Mouse (Mus musculus) myocyte (in vitro differentiated cells): ENCODE measurements around the gene Aatf. TPM values are rescaled to one million over a fixed set of nuclear protein-coding genes. Genes with fewer than 3 reads are reported as not detected.

Experiments
- H3K27me3 ChIP-seq: one replicate; pipeline ENCODE4 v1.6.1; 2011; ENCODE audit not compliant: control insufficient read depth, insufficient read depth, insufficient read length
- H3K36me3 ChIP-seq: one replicate; pipeline ENCODE4 v1.6.1; 2011; ENCODE audit not compliant: control insufficient read depth, insufficient read depth
- H3K4me2 ChIP-seq: one replicate; pipeline ENCODE4 v1.6.1; 2011; ENCODE audit warnings: low read depth, control low read depth
- H3K4me3 ChIP-seq: one replicate; pipeline ENCODE4 v1.5.1; 2011; ENCODE audit warnings: mild to moderate bottlenecking, control low read depth, moderate library complexity
- H3K79me2 ChIP-seq: one replicate; pipeline ENCODE4 v1.6.1; 2011; ENCODE audit not compliant: control insufficient read depth, insufficient read depth
- H3ac ChIP-seq: one replicate; pipeline ENCODE4 v1.6.1; 2011; ENCODE audit not compliant: control insufficient read depth, insufficient read length
- CEBPB ChIP-seq: IDR thresholded peaks from 2 replicates; pipeline ENCODE4 v1.6.1; 2011; ENCODE audit warnings: mild to moderate bottlenecking, moderate library complexity; ENCODE audit not compliant: poor library complexity, insufficient read depth, severe bottlenecking
- E2F4 ChIP-seq: IDR thresholded peaks from one replicate; pipeline ENCODE4 v1.6.1; 2011; ENCODE audit warnings: mild to moderate bottlenecking, control low read depth, moderate library complexity; ENCODE audit not compliant: insufficient read depth
- MAX ChIP-seq: IDR thresholded peaks from one replicate; pipeline ENCODE4 v1.6.1; 2011; ENCODE audit warnings: low read depth, mild to moderate bottlenecking, control low read depth
- MYOD1 ChIP-seq, 3 experiments: IDR thresholded peaks; one replicate each; pipeline ENCODE4 v1.6.1; 2011; ENCODE audit warnings: control low read depth in 2 of 3, low read depth in 2 of 3, mild to moderate bottlenecking in 2 of 3, moderate library complexity in 1 of 3; ENCODE audit not compliant: insufficient read length in 2 of 3, control insufficient read depth in 1 of 3
- MYOG ChIP-seq, 3 experiments: IDR thresholded peaks; one replicate each; pipeline ENCODE4 v1.6.1; 2011; ENCODE audit warnings: control low read depth in 2 of 3, low read depth in 2 of 3, mild to moderate bottlenecking in 2 of 3; ENCODE audit not compliant: insufficient read length in 2 of 3, control insufficient read depth in 1 of 3, insufficient read depth in 1 of 3
- POLR2A ChIP-seq: IDR thresholded peaks from one replicate; pipeline ENCODE4 v1.6.1; 2011; ENCODE audit warnings: low read depth, mild to moderate bottlenecking, control low read depth, moderate library complexity; ENCODE audit not compliant: insufficient read length
- POLR2AphosphoS2 ChIP-seq: IDR thresholded peaks from one replicate; pipeline ENCODE4 v1.6.1; 2011; ENCODE audit warnings: low read depth, control low read depth; ENCODE audit not compliant: insufficient read length
- REST ChIP-seq: IDR thresholded peaks from one replicate; pipeline ENCODE4 v1.6.1; 2011; ENCODE audit warnings: mild to moderate bottlenecking, control low read depth, moderate library complexity; ENCODE audit not compliant: insufficient read depth, insufficient read length
- SRF ChIP-seq: IDR thresholded peaks from one replicate; pipeline ENCODE4 v1.6.1; 2011; ENCODE audit warnings: low read depth; ENCODE audit not compliant: control insufficient read depth, insufficient read length
- TCF12 ChIP-seq: IDR thresholded peaks from one replicate; pipeline ENCODE4 v1.6.1; 2011; ENCODE audit warnings: mild to moderate bottlenecking, control low read depth; ENCODE audit not compliant: poor library complexity, insufficient read depth, severe bottlenecking
- TCF3 ChIP-seq: IDR thresholded peaks from one replicate; pipeline ENCODE4 v1.6.1; 2011; ENCODE audit warnings: low read depth, control low read depth; ENCODE audit not compliant: insufficient read length
- USF1 ChIP-seq: IDR thresholded peaks from one replicate; pipeline ENCODE4 v1.6.1; 2011; ENCODE audit warnings: low read depth, mild to moderate bottlenecking, control low read depth, moderate library complexity
- polyA plus RNA-seq: library from polyadenylated mRNA; unstranded; fragments of >200 nt; fragmentation: generic; extraction: Trizol; gene quantifications from one replicate; pipeline ENCODE4 v1.2.1, GENCODE M21; 2012; ENCODE audit warnings: missing spikeins

Aatf gene
- polyA plus RNA-seq, 1 experiment = 34.6 TPM

GRCm38 (mm10) chr11:84516501-84517240 is 3.3 kb upstream of the Aatf start:
- Histone ChIP-seq H3K4me3 (no peak overlapping the region), H3K36me3 (peaks cover 2% of the 10 kb centered on the region), H3K27me3 (peaks cover 42% of the 10 kb centered on the region), H3ac (no peak overlapping the region), H3K79me2 (peaks cover 12% of the 10 kb centered on the region), H3K4me2 (no peak overlapping the region)
- TF ChIP-seq POLR2A (no peak), POLR2AphosphoS2 (no peak), REST (no peak), MYOG (IDR thresholded peaks at IDR 0.05; ENCODE audit: control insufficient read depth in 1 of 3, insufficient read depth in 1 of 3, insufficient read length in 2 of 3, low read depth in 2 of 3) (no peak), USF1 (no peak), TCF3 (no peak), MAX (no peak), SRF (no peak), E2F4 (no peak), CEBPB (no peak), TCF12 (no peak), MYOD1 (IDR thresholded peaks at IDR 0.05; ENCODE audit: control insufficient read depth in 1 of 3, insufficient read length in 2 of 3, low read depth in 2 of 3) (no peak)

- Histone ChIP-seq H3ac (no peak overlapping the region), H3K27me3 (peaks cover 13% of the 10 kb centered on the region), H3K79me2 (peaks cover 12% of the 10 kb centered on the region), H3K4me3 (peak overlapping the region; percentile 77), H3K4me2 (peak overlapping the region; percentile 97), H3K36me3 (peaks cover 19% of the 10 kb centered on the region)
- TF ChIP-seq POLR2AphosphoS2 (no peak), MAX (no peak), MYOD1 (IDR thresholded peaks at IDR 0.05; ENCODE audit: control insufficient read depth in 1 of 3, insufficient read length in 2 of 3, low read depth in 2 of 3) (no peak), USF1 (no peak), TCF3 (no peak), CEBPB (no peak), MYOG (IDR thresholded peaks at IDR 0.05; ENCODE audit: control insufficient read depth in 1 of 3, insufficient read depth in 1 of 3, insufficient read length in 2 of 3, low read depth in 2 of 3) (no peak), E2F4 (no peak), TCF12 (no peak), SRF (no peak), POLR2A (no peak), REST (no peak)
These were observed 1.3 kb downstream of the Aatf start for GRCm38 (mm10) chr11:84512031-84512430.

- Histone ChIP-seq H3K4me3 (no peak overlapping the region), H3K36me3 (peaks cover 37% of the 10 kb centered on the region), H3K4me2 (no peak overlapping the region), H3K79me2 (peaks cover 4% of the 10 kb centered on the region), H3ac (no peak overlapping the region), H3K27me3 (no peaks in the 10 kb centered on the region)
- TF ChIP-seq USF1 (no peak), E2F4 (no peak), MYOD1 (IDR thresholded peaks at IDR 0.05; ENCODE audit: control insufficient read depth in 1 of 3, insufficient read length in 2 of 3, low read depth in 2 of 3) (no peak)
These were observed 9.0 kb downstream of the Aatf start for GRCm38 (mm10) chr11:84504296-84504695.

- Histone ChIP-seq H3K79me2 (peaks cover 4% of the 10 kb centered on the region), H3K36me3 (peaks cover 22% of the 10 kb centered on the region), H3K4me3 (no peak overlapping the region), H3K4me2 (no peak overlapping the region), H3ac (no peak overlapping the region), H3K27me3 (no peaks in the 10 kb centered on the region)
- TF ChIP-seq POLR2AphosphoS2 (no peak), CEBPB (no peak), SRF (no peak), MYOD1 (IDR thresholded peaks at IDR 0.05; ENCODE audit: control insufficient read depth in 1 of 3, insufficient read length in 2 of 3, low read depth in 2 of 3) (no peak), E2F4 (no peak), MAX (no peak), USF1 (no peak), TCF12 (no peak), REST (no peak), MYOG (IDR thresholded peaks at IDR 0.05; ENCODE audit: control insufficient read depth in 1 of 3, insufficient read depth in 1 of 3, insufficient read length in 2 of 3, low read depth in 2 of 3) (no peak), TCF3 (no peak), POLR2A (no peak)
These were observed 15.4 kb downstream of the Aatf start for GRCm38 (mm10) chr11:84497944-84498343.

GRCm38 (mm10) chr11:84496901-84497300 is 16.4 kb downstream of the Aatf start:
- H3K79me2 ChIP-seq = peaks cover 4% of the 10 kb centered on the region
- H3ac ChIP-seq = no peak overlapping the region
- TF ChIP-seq POLR2AphosphoS2 (no peak), MYOD1 (IDR thresholded peaks at IDR 0.05; ENCODE audit: control insufficient read depth in 1 of 3, insufficient read length in 2 of 3, low read depth in 2 of 3) (no peak), REST (no peak), CEBPB (no peak), SRF (no peak), MYOG (IDR thresholded peaks at IDR 0.05; ENCODE audit: control insufficient read depth in 1 of 3, insufficient read depth in 1 of 3, insufficient read length in 2 of 3, low read depth in 2 of 3) (no peak)
- no peaks in the 10 kb centered on the region for H3K27me3 ChIP-seq
- no peak overlapping the region for H3K4me3 ChIP-seq
- H3K36me3 ChIP-seq = peaks cover 28% of the 10 kb centered on the region
- H3K4me2 ChIP-seq = no peak overlapping the region
